Mouse (Mus musculus) intestine, embryonic 14.5 days (tissue): Measurements from ENCODE around the gene Tdrd9. TPM values are rescaled to one million over a fixed set of nuclear protein-coding genes. Genes with fewer than 3 reads are reported as not detected.

Source experiments
- ATAC-seq: fragments of 200-750 bp; cut with Nextera tagmentation; replicated peaks from 2 replicates; pipeline ENCODE4 v1.8.0; 2017; ENCODE audit warnings: low read depth, moderate number of reproducible peaks, moderate TSS enrichment, moderate library complexity; ENCODE audit not compliant: low FRiP score, low TSS enrichment
- DNase-seq: peaks from one replicate; pipeline ENCODE4 v3.0.0-alpha.2; 2018; ENCODE audit warnings: low spot score
- H3K27ac ChIP-seq: fragments of 300-500 bp; sonication (generic); 2 replicates; pipeline ENCODE4 v1.5.1; 2014; ENCODE audit warnings: low read depth, mild to moderate bottlenecking, control low read depth
- H3K27me3 ChIP-seq: fragments of 300-500 bp; sonication (generic); replicated peaks from 2 replicates; pipeline ENCODE4 v1.6.1; 2014; ENCODE audit warnings: low read length, control low read depth; ENCODE audit not compliant: control insufficient read depth, insufficient read depth
- H3K36me3 ChIP-seq: fragments of 300-500 bp; sonication (generic); 2 replicates; pipeline ENCODE4 v1.6.1; 2014; ENCODE audit warnings: low read length, control low read depth; ENCODE audit not compliant: control insufficient read depth, insufficient read depth
- H3K4me1 ChIP-seq: fragments of 300-500 bp; sonication (generic); replicated peaks from 2 replicates; pipeline ENCODE4 v1.6.1; 2014; ENCODE audit warnings: low read length, control low read depth, mixed read lengths; ENCODE audit not compliant: control insufficient read depth, insufficient read depth
- H3K4me2 ChIP-seq: fragments of 300-500 bp; sonication (generic); 2 replicates; pipeline ENCODE4 v1.6.1; 2014; ENCODE audit warnings: low read length
- H3K4me3 ChIP-seq: fragments of 300-500 bp; sonication (generic); 2 replicates; pipeline ENCODE4 v1.5.1; 2014; ENCODE audit warnings: low read depth, low read length, control low read depth, mixed read lengths
- H3K9ac ChIP-seq: fragments of 300-500 bp; sonication (generic); 2 replicates; pipeline ENCODE4 v1.6.1; 2014; ENCODE audit warnings: mild to moderate bottlenecking, low read length
- H3K9me3 ChIP-seq: fragments of 300-500 bp; sonication (generic); 2 replicates; pipeline ENCODE4 v1.6.1; 2016; ENCODE audit warnings: low read length, control low read depth; ENCODE audit not compliant: control insufficient read depth
- WGBS: fragments of 180-500 bp; shearing (Covaris S2); extraction: QIAGEN DNeasy Blood & Tissue Kit; methylation state at CpG from one replicate; pipeline ENCODE4 v1.1.7; 2014; 5-methylcytosine and 5-hydroxymethylcytosine counted together
- polyA plus RNA-seq: library from polyadenylated mRNA; unstranded; fragments of >200 nt; fragmentation: Nextera tagmentation; extraction: Ambion mirVana; gene quantifications from 2 replicates; pipeline ENCODE4 v1.2.1, GENCODE M21; 2014

Gene Tdrd9
- polyA plus RNA-seq, 1 experiment from 2014 or later: 0.28 TPM

DNA sequence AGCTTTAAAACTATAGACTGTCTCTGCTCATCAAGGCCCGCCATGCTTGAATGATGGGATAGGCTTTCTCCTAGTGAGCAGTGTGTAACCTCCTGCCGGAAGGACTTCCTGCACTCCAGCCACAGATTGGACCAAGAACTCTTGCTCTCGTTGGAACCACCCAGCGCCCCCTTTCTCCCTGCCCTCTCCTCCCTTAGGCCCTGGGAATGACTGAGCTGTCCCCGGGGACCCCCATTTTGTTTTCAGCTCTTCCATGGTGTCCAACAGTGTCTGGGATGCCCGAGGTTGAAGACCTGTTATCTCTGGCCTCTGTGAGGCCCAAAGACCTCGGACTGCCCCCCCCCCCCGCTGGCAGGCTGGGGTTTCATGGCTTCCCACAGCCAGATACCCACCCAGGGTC, 108.6 kb downstream of the Tdrd9 start:
- H3K27me3 ChIP-seq: 0 out of 2 replicates have a peak, but pooled peaks cover 3% of the 10 kb centered on the region
- no peak for ATAC-seq
- no peak overlapping the region for H3K4me3 ChIP-seq
- 0 out of 2 replicates have a peak, but pooled peaks cover 3% of the 10 kb centered on the region for H3K9me3 ChIP-seq
- no peaks in the 10 kb centered on the region for H3K36me3 ChIP-seq
- no peak overlapping the region for H3K9ac ChIP-seq
- no peaks in the 10 kb centered on the region for H3K4me1 ChIP-seq
- no peak for DNase-seq
- no peak overlapping the region for H3K4me2 ChIP-seq
- no peak overlapping the region for H3K27ac ChIP-seq
- WGBS: 81% methylated on average over 8 of the region's 8 CpGs

DNA sequence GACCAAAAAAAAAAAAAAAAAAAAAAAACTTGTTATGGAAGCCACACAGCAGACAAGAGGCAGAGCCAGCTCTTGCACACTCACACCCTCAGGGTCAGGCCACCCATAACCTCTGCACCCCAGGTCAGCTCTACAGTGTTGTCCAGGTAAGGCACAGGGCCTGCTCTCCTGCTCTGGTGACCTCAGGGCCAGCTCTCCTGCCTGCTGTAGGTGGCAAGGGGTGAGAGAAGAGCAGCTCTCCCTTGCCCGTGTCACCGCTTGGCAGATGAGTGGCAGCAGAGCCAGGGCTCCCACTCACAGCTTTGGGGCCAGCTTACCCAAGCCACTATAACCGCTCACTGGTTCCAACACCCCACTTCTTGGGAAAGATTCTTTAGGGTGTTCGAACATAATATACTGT, 109.6 kb downstream of the Tdrd9 start:
- DNase-seq: no peak
- 94% methylated on average over 4 of the region's 4 CpGs for WGBS
- H3K4me1 ChIP-seq: no peaks in the 10 kb centered on the region

DNA sequence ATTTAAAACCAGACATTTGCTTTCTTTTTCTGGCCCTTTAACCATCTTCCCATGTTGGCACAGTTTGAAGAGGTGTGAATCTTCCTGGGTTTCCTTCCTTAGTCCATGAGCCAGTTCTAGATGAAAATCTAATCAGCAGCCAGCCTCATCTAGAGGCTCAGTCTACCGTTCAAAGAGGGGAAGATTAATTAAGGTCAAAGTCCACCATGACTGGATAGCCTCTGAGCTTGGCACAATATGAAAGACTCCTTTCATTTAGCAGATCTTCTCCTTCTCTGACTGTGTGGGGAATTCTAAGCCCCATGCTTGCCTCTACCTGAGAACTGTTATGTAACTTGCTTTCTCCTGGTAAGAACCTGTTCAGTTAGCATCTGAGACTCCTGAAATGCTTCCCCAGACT, 110.9 kb downstream of the Tdrd9 start:
- no peak for DNase-seq
- no peak for ATAC-seq
- no peaks in the 10 kb centered on the region for H3K36me3 ChIP-seq
- 0 out of 2 replicates have a peak, but pooled peaks cover 3% of the 10 kb centered on the region for H3K27me3 ChIP-seq
- no peak overlapping the region for H3K4me3 ChIP-seq
- 0 out of 2 replicates have a peak, but pooled peaks cover 3% of the 10 kb centered on the region for H3K9me3 ChIP-seq
- no peak overlapping the region for H3K4me2 ChIP-seq
- no peak overlapping the region for H3K9ac ChIP-seq
- WGBS: 50% methylated on average over 1 of the region's 1 CpGs
- H3K27ac ChIP-seq: no peak overlapping the region
- H3K4me1 ChIP-seq: no peaks in the 10 kb centered on the region

More for the DNA sequence above, 109.6 kb downstream of the Tdrd9 start:
- no peak for ATAC-seq
- Histone ChIP-seq H3K27ac (no peak overlapping the region), H3K36me3 (no peaks in the 10 kb centered on the region), H3K4me2 (no peak overlapping the region), H3K27me3 (0 out of 2 replicates have a peak, but pooled peaks cover 3% of the 10 kb centered on the region), H3K4me3 (no peak overlapping the region), H3K9ac (no peak overlapping the region), H3K9me3 (0 out of 2 replicates have a peak, but pooled peaks cover 3% of the 10 kb centered on the region)

DNA sequence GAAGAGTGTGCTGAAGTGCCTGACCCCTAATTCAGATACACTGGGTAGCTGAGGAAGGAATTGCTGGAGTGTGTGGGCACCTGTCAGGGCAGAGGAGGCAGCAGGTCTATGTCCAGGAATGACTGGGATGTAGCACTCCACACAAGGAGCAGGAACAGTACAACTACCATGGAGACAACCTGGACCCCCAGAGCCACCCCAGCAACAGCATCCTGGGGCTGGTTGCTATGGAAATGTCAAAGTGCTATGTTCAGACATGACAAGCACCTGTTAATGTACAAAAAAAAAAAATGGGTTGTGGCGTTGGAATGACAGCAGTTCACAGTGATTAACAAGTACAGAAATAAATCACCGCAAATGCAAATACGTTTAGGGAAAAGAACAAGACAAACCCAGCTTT, 114.9 kb downstream of the Tdrd9 start:
- H3K4me3 ChIP-seq: no peak overlapping the region
- no peak for ATAC-seq
- DNase-seq: no peak
- no peaks in the 10 kb centered on the region for H3K4me1 ChIP-seq
- no peak overlapping the region for H3K27ac ChIP-seq
- H3K9ac ChIP-seq: no peak overlapping the region
- WGBS: 84% methylated on average over 3 of the region's 3 CpGs
- H3K36me3 ChIP-seq: no peaks in the 10 kb centered on the region
- H3K27me3 ChIP-seq: no peaks in the 10 kb centered on the region
- 0 out of 2 replicates have a peak, but pooled peaks cover 3% of the 10 kb centered on the region for H3K9me3 ChIP-seq
- no peak overlapping the region for H3K4me2 ChIP-seq

DNA sequence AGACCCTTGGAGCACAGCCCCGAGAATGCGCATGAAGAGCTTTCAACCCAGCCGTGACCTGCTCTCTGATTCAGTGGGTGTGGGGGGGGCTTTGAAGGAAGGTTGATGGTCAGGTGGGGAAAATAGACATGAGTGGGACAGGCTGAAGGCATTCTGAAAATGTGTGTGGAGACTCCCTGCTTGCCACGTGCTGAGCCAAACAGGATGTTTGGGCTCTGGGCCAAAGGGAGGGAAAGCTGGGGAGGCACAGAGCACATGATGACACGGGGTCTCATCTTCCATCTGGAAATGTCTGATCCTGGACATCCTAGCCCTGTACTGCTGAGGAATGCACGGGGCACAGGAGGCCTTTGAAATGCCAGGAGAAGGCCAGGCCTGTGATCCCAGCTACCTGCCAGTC, 115.4 kb downstream of the Tdrd9 start:
- Histone ChIP-seq H3K36me3 (no peaks in the 10 kb centered on the region), H3K27ac (no peak overlapping the region), H3K4me3 (no peak overlapping the region), H3K4me2 (no peak overlapping the region), H3K27me3 (no peaks in the 10 kb centered on the region), H3K4me1 (no peaks in the 10 kb centered on the region), H3K9ac (no peak overlapping the region), H3K9me3 (0 out of 2 replicates have a peak, but pooled peaks cover 3% of the 10 kb centered on the region)
- ATAC-seq (no peak), DNase-seq (no peak)
- WGBS: 56% methylated on average over 6 of the region's 6 CpGs

DNA sequence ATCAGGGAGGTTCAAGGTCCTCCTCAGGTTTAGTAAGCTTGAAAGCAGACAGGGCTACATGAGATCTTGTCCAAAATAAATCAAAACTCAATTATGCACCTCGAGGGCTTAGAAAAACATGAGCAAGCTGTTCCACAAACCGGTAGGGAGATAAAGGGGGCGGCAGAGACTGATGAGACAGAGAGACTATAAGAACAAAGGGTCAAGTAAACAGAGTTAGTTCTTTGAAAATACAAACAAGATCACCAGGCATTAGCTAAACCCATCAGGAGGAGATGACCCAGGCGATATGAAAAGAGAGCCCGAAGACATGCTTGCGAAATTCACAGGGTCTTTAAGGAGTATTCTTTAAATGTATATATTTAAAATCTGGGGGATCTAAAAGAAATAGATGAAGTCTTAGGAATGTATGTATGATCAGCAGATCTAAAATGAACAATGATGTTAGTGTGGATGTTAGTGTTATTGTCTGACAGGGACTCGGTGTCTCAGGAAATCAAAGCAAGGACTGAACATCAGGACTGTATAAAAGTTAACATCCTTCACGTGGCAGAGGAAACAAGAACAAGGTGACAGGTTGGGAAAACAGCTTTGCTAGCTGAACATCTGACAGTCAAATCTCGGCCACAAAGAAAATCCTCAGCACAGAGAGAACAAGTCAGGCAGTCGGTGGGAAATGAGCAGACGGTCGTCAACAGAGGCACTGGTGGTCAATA, 117.4 kb downstream of the Tdrd9 start:
- 38% methylated on average over 12 of the region's 12 CpGs for WGBS

DNA sequence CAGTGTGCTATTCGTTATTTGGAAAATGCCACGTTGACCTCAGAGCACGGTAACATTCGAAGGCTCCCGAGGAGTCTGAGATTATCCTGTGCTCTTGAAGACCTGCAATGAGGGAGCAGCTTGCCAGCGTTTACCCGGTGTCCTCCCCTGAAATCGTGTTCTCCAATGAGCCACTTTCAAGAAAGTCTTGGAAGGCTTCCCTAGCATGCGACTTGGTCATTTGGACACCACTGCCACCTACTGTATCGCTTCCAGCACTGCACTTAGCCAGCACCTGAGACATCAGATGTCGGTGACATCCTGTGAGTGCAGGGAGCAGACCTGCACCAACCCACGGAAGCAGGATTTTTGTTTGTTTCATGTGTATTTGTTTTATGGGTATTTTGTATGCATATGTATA, 119.7 kb downstream of the Tdrd9 start:
- Histone ChIP-seq H3K4me3 (no peak overlapping the region), H3K9me3 (no peaks in the 10 kb centered on the region), H3K4me2 (no peak overlapping the region), H3K36me3 (no peaks in the 10 kb centered on the region), H3K27me3 (no peaks in the 10 kb centered on the region), H3K4me1 (no peaks in the 10 kb centered on the region), H3K9ac (no peak overlapping the region; the same call in 1 of the 2 replicates), H3K27ac (no peak overlapping the region)
- 6% methylated on average over 12 of the region's 12 CpGs for WGBS
- ATAC-seq (peak; percentile 70; the same call in 1 of the 2 replicates), DNase-seq (peak; percentile 79)

More for the DNA sequence above, 117.4 kb downstream of the Tdrd9 start:
- DNase-seq (no peak), ATAC-seq (no peak)
- no peaks in the 10 kb centered on the region for H3K4me1 ChIP-seq
- no peak overlapping the region for H3K4me2 ChIP-seq
- H3K27me3 ChIP-seq: no peaks in the 10 kb centered on the region
- H3K9me3 ChIP-seq: 0 out of 2 replicates have a peak, but pooled peaks cover 3% of the 10 kb centered on the region
- H3K36me3 ChIP-seq: no peaks in the 10 kb centered on the region
- H3K9ac ChIP-seq: no peak overlapping the region
- no peak overlapping the region for H3K4me3 ChIP-seq
- no peak overlapping the region for H3K27ac ChIP-seq

DNA sequence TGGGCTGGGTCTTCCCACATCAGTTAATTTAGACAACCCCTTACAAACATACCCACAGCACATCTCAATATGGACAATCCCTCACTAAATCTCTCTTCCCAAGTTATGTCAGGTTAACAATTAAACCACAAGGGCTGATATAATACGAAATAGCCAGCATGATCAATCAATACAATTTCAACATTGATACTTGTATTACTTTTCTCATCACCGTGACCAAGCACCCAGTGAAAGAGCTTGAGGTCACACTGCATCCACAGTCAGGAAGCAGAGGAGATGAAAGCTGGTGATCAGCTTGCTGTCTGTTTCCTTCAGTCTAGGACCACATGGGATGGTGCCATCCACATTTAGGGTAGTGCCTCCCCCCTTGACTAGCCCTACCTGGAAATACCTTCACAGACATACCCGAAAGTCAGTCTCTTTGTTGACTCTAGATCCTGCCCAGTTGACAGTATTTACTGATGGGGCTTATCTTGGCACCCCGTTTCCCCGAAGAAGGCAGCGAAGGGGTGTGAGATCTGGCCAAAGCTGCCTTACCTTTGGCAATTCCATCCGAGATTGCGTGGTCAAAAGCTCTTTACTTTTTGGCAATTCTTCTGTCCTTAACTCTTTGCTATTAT, 123.0 kb downstream of the Tdrd9 start:
- 67% methylated on average over 8 of the region's 8 CpGs for WGBS
- H3K27ac ChIP-seq: no peak overlapping the region
- H3K4me1 ChIP-seq: no peaks in the 10 kb centered on the region
- no peak overlapping the region for H3K9ac ChIP-seq
- no peak overlapping the region for H3K4me2 ChIP-seq
- ATAC-seq (no peak), DNase-seq (no peak)
- H3K4me3 ChIP-seq: no peak overlapping the region
- no peaks in the 10 kb centered on the region for H3K27me3 ChIP-seq
- H3K36me3 ChIP-seq: no peaks in the 10 kb centered on the region
- H3K9me3 ChIP-seq: no peaks in the 10 kb centered on the region
